Mouse (Mus musculus) thymus, adult 2 months (tissue): ENCODE results near the gene Higd1c. TPM values are rescaled to one million over a fixed set of nuclear protein-coding genes. Genes with fewer than 3 reads are reported as not detected.
"Not testable (repeated sequence)": the region's sequence is repeated elsewhere in the genome, so short reads cannot be mapped to it uniquely, and the experiment has no call there.

Experiments
- DNase-seq: peaks from one replicate; pipeline ENCODE4 v3.0.0; 2021
- H3K27ac ChIP-seq: fragments of 200-500 bp; 2 replicates; pipeline ENCODE4 v1.5.1; 2012; ENCODE audit warnings: low read length, control low read depth; ENCODE audit not compliant: control insufficient read depth, insufficient read depth
- H3K27me3 ChIP-seq: fragments of 200-500 bp; 2 replicates; pipeline ENCODE4 v1.6.1; 2012; ENCODE audit warnings: mild to moderate bottlenecking, low read length, moderate library complexity, mixed read lengths; ENCODE audit not compliant: control insufficient read depth, insufficient read depth
- H3K36me3 ChIP-seq: fragments of 200-500 bp; 2 replicates; pipeline ENCODE4 v1.6.1; 2012; ENCODE audit warnings: mild to moderate bottlenecking, low read length, moderate library complexity; ENCODE audit not compliant: control insufficient read depth, insufficient read depth
- H3K4me1 ChIP-seq: fragments of 200-500 bp; replicated peaks from 2 replicates; pipeline ENCODE4 v1.6.1; 2012; ENCODE audit warnings: low read length; ENCODE audit not compliant: control insufficient read depth, insufficient read depth
- H3K4me3 ChIP-seq: fragments of 200-500 bp; 2 replicates; pipeline ENCODE4 v1.5.1; 2012; ENCODE audit warnings: mild to moderate bottlenecking, low read length, control low read depth, moderate library complexity; ENCODE audit not compliant: control insufficient read depth, insufficient read depth
- CTCF ChIP-seq: fragments of 200-500 bp; IDR thresholded peaks from 2 replicates; pipeline ENCODE4 v1.5.1; 2012; ENCODE audit warnings: mild to moderate bottlenecking, control low read depth, low read length, moderate library complexity, borderline replicate concordance; ENCODE audit not compliant: control insufficient read depth, poor library complexity, insufficient read depth; ENCODE audit errors: extremely low read depth
- POLR2A ChIP-seq: fragments of 200-500 bp; IDR thresholded peaks from 2 replicates; pipeline ENCODE4 v1.6.1; 2012; ENCODE audit warnings: mild to moderate bottlenecking, low read length, control low read depth, moderate library complexity; ENCODE audit not compliant: control insufficient read depth, poor library complexity, insufficient read depth; ENCODE audit errors: extremely low read depth
- WGBS: fragments of 180-500 bp; shearing (Covaris S2); methylation state at CpG from one replicate; pipeline ENCODE4 v1.1.7; 2018; 5-methylcytosine and 5-hydroxymethylcytosine counted together
- polyA plus RNA-seq: library from polyadenylated mRNA; depleted of rRNA; stranded (reverse); fragments of >200 nt; gene quantifications from 2 replicates; pipeline ENCODE4 v1.2.3, GENCODE M21; 2012

Higd1c gene
- polyA plus RNA-seq, 1 experiment, result not detected

DNA sequence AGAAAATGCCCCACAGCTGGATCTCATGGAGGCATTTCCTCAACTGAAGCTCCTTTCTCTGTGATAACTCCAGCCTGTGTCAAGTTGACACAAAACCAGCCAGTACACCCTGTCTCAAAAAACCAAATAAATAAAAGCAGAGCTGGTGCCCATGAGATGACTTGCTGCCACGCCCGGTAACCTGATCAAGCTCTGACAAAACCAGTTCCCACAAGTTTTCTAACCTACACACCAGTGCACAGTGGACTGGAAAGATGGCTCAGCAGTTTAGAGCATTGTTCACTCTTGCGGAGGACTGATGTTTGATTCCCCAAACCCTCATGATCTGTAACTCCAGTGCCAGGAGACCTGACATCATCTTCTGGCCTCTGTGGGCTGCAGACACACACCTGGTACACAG is 39.1 kb upstream of the Higd1c start:
- Histone ChIP-seq H3K36me3 (no peaks in the 10 kb centered on the region), H3K27ac (no peak overlapping the region), H3K4me1 (no peaks in the 10 kb centered on the region), H3K27me3 (no peaks in the 10 kb centered on the region), H3K4me3 (no peak overlapping the region)
- TF ChIP-seq POLR2A (no peak), CTCF (no peak)
- no peak for DNase-seq
- WGBS, result 94% methylated on average over 3 of the region's 3 CpGs

DNA sequence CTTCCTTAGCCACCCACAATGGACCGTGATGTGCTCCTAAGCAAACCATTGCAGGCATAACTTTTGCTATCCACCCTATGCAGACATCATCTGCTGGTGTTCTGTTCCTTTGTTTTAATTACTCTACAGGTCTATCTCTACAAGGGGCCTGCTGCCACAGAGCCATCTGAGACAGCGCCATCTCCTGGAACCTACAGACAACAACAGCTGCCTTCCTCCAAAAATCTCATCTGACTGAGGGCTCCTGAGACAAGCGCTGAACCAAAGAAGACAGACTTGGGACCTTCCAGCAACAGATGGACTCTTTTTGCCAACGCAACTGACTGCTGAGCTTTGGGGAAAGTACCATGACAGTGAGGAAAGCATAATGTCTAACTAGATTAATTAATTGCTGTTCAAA is 36.3 kb upstream of the Higd1c start:
- DNase-seq, H3K27me3 ChIP-seq, H3K4me3 ChIP-seq, H3K4me1 ChIP-seq, H3K36me3 ChIP-seq, H3K27ac ChIP-seq: not testable (repeated sequence)
- 90% methylated on average over 4 of the region's 4 CpGs for WGBS

DNA sequence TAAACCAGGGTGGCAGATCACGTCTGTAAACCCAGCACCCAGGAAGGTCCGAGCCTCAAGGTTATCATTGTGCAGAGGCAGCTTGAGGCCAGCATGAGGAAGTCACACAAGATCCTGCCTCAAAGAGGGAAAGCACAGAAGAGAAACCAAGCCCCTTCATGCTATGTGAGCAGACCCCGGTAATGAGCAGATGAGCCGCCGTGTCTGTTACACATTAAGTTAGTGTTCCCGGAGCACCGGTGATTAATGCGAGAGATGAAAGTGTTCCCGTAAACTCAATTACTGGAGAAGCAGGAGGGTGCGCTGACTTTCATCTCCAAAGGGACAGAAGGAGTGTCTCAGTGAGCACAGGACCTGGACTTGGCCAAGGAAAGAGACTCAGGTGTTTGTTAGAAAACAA is 35.0 kb upstream of the Higd1c start:
- WGBS, result 98% methylated on average over 10 of the region's 10 CpGs
- H3K4me1 ChIP-seq, H3K4me3 ChIP-seq, H3K36me3 ChIP-seq, H3K27ac ChIP-seq, H3K27me3 ChIP-seq, DNase-seq: not testable (repeated sequence)

DNA sequence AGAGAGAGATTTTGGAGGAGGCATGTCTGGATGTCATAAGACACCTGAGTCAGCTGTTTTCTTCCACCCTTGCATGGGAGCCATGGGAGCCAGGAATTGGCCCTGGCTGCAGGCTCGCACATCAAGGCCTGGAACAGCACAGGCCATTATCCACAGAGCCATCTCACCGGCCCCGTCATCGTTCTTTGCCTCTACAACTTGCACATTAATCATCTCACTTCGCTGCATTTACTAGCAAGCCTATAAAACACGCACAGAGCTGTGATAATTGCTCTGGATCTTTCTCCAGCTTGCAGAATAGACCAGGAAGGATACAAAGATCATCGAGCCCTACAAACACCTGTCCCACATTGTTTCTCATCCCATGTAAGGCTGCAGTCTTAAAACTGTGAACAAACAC is 33.6 kb upstream of the Higd1c start:
- no peak for TF ChIP-seq CTCF
- WGBS, result 97% methylated on average over 7 of the region's 7 CpGs
- Histone ChIP-seq H3K36me3 (no peaks in the 10 kb centered on the region), H3K4me1 (no peaks in the 10 kb centered on the region; the same call in 1 of the 2 replicates), H3K4me3 (no peak overlapping the region), H3K27me3 (no peaks in the 10 kb centered on the region), H3K27ac (no peak overlapping the region)
- DNase-seq, result no peak

DNA sequence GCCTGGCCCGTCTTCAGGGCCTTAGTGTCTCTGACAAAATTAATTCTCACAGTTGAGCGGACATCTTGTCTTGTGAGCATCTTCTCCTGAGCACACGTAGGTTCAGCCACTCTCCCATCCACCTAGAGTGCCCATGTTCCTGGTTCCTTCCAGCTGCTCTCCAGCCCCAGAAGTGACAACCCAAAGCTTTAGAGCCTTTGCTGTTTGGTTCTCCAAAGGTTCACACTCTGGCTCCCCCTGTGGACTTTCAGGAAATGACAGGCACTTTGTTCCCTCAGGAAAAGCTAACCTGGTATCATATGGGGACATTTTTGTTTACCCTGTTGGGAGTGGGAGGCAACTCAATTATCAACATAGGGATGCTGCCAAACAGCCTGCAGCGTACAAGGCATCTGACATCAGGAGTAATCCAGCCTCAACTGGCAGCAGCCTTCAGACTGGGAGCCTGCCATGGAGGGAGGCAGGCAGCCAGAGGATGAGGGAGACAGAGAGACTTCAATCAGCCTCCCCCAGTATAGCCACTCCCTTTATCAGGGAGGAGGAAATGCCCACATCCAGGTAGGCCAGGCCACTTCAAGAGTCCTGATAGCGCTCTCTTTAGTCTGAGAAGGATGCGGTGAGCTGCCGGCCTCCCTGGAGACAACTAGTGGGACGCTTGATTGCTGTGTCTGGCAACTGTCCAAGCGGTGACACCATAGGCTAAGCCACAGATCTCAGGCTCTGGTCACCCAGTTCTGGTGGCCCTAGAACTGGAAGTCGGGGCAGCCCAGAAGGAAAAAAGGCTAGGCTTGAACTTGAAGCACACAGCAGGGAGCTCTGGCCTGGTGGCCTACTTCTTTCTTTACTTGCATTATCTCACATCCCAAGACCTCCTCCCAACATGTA is 32.0 kb upstream of the Higd1c start:
- WGBS, result 81% methylated on average over 3 of the region's 10 CpGs
- not testable (repeated sequence) for H3K36me3 ChIP-seq, H3K4me1 ChIP-seq, H3K27me3 ChIP-seq, H3K27ac ChIP-seq, DNase-seq, H3K4me3 ChIP-seq

DNA sequence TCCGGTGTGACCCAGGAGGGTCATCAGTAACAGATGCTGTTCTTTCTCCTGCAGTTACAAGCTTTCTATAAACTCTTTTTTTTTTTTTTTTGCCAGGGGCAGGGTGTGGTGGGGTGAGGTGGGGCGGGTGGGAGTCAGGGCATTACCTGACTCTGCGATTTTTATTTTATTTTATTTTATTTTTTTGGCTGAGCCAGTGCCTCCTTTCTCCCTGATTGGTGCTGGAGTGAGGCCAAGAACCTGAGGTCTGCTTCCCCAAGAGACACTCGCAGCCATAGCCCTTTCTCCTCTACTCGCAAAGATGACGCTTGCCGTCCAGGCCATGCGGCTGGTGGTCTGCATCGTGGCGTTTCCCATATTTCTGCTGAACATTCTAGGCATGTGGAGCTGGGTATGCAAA is 29.7 kb upstream of the Higd1c start, which contains the start of gene Mettl7a3:
Gene Mettl7a3 (plus strand): TSS at position 301 of the 400 bp plus-strand sequence.
- 87% methylated on average over 10 of the region's 10 CpGs for WGBS

DNA sequence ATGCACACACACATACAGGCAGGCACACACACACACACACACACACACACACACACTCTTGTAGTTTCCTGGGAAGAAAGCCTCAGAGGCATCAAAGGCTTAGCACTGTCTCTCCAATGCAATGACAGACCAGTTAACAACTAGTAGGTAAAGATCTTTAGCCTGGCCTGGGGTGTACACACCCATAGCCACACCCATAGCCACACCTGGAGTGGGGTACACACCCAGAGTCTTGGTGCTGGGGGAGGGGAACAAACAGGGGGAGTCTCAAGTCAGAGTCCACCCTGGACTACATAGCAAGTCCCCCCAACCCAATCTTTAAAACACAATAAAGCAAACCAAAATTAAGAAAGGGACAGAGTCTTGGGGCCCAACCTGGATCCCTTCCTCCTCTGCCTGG is 27.0 kb upstream of the Higd1c start:
- not testable (repeated sequence) for H3K36me3 ChIP-seq, DNase-seq, H3K4me1 ChIP-seq, H3K4me3 ChIP-seq, H3K27ac ChIP-seq, H3K27me3 ChIP-seq

More for the DNA sequence above, 29.7 kb upstream of the Higd1c start, which contains the start of gene Mettl7a3:
- H3K27ac ChIP-seq, result no peak within 1 kb of the TSS
- H3K4me3 ChIP-seq, result no peak within 1 kb of the TSS
- DNase-seq, result no peak
- H3K36me3 ChIP-seq, result no peaks in the 10 kb centered on the region
- no peaks in the 10 kb centered on the region; the same call in 1 of the 2 replicates for H3K4me1 ChIP-seq
- H3K27me3 ChIP-seq, result no peaks in the 10 kb centered on the region
- TF ChIP-seq CTCF, result no peak
- TF ChIP-seq POLR2A, result no peak

DNA sequence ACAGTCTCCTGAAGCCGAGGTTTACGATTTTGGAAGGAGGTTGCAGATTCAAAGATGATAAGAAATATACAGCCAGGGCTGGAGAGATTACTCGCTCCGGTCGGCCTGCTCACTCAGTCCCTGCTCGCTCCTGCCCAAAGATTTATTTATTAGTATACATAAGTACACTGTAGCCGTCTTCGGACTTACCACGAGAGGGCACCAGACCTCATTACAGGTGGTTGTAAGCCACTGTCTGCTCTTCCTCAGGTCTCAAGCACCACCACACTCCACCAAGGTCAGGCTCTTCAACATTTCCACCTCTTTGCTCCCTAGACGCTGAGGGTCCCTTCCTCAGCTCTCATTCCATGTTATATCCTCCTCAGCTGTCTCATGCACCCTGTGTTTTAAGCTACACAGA is 26.5 kb upstream of the Higd1c start:
- not testable (repeated sequence) for H3K27ac ChIP-seq, H3K4me3 ChIP-seq, H3K27me3 ChIP-seq, H3K4me1 ChIP-seq, H3K36me3 ChIP-seq
- peak; percentile 66 for DNase-seq
- 35% methylated on average over 10 of the region's 10 CpGs for WGBS

DNA sequence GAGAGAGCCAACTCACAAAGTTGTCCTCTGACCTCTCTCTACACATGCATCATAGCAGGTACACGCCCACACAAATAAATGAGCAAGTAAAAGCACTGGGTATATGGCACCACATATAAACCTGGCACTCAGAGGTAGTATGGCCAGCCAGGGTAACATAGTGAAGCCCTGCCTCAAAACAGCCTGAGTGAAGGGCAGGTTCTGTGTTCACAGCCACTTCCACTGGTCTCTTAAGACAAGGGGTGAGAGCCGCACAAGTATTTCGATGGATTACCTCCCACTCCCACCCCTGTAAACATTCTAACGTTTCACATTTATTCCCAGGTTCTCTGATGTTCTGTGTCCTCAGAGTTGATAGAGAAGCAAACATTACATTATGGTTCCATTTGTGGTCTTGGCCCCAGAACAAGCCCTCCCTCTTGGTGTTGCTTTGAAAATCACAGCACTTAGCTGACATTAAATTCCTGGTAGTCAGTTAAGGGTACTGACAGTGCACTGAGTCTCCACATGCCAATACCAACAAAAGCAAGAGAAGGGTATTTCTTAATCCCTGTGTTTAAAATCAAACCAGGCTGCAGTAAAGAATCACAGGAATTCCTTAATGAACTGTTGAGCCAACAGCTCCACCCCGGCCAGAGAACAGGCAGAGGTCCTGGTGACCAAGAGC is 22.9 kb upstream of the Higd1c start:
- not testable (repeated sequence) for H3K4me3 ChIP-seq, H3K27ac ChIP-seq, H3K27me3 ChIP-seq, H3K36me3 ChIP-seq, DNase-seq, H3K4me1 ChIP-seq
- 86% methylated on average over 5 of the region's 5 CpGs for WGBS
